Mouse (Mus musculus) lung, adult 2 months (tissue): Measurements from ENCODE around the gene Sipa1l1.

Source experiments
- CTCF ChIP-seq: fragments of 200-500 bp; IDR thresholded peaks from 2 replicates; pipeline ENCODE4 v1.5.1; 2011; ENCODE audit warnings: mild to moderate bottlenecking, low read length, control low read depth; ENCODE audit not compliant: insufficient read depth
- POLR2A ChIP-seq: fragments of 200-500 bp; IDR thresholded peaks from 2 replicates; pipeline ENCODE4 v1.6.1; 2011; ENCODE audit warnings: low read depth, mild to moderate bottlenecking, control low read depth, low read length, borderline replicate concordance; ENCODE audit errors: extremely low read depth

- TF ChIP-seq POLR2A (no peak), CTCF (no peak)
Measured at GRCm38 (mm10) chr12:82485466-82485865, 316.3 kb downstream of the Sipa1l1 start.
